Mouse (Mus musculus): ENCODE measurements around the gene Pold1.

GRCm38 (mm10) chr7:44590402-44591347 is 42.0 kb upstream of the Pold1 start, which contains the start of gene Kcnc3:
- TF ChIP-seq POLR2A (IDR thresholded peaks at IDR 0.05; ENCODE audit: extremely low read depth, insufficient read depth, low read length): peak; percentile 73
- TF ChIP-seq CTCF (IDR thresholded peaks at IDR 0.05; ENCODE audit: extremely low read depth, insufficient read depth, low read length): no peak

All from cortical plate, adult 2 months (tissue).